Mouse (Mus musculus) midbrain, embryonic 13.5 days (tissue): ENCODE measurements around the gene Rergl. TPM values are rescaled to one million over a fixed set of nuclear protein-coding genes. Genes with fewer than 3 reads are reported as not detected.

Source experiments
- ATAC-seq: fragments of 200-750 bp; cut with Nextera tagmentation; 2 replicates; pipeline ENCODE4 v1.8.0; 2017; ENCODE audit warnings: mild to moderate bottlenecking, moderate TSS enrichment, moderate library complexity
- H3K27ac ChIP-seq: fragments of 300-500 bp; sonication (generic); 2 replicates; pipeline ENCODE4 v1.5.1; 2015; ENCODE audit warnings: inconsistent platforms, mild to moderate bottlenecking, moderate library complexity
- H3K27me3 ChIP-seq: fragments of 300-500 bp; sonication (generic); 2 replicates; pipeline ENCODE4 v1.6.1; 2015; ENCODE audit warnings: mild to moderate bottlenecking, inconsistent platforms
- H3K36me3 ChIP-seq: fragments of 300-500 bp; sonication (generic); 2 replicates; pipeline ENCODE4 v1.6.1; 2015; ENCODE audit warnings: mild to moderate bottlenecking, inconsistent platforms
- H3K4me1 ChIP-seq: fragments of 300-500 bp; sonication (generic); replicated peaks from 2 replicates; pipeline ENCODE4 v1.6.1; 2015; ENCODE audit warnings: inconsistent platforms
- H3K4me2 ChIP-seq: fragments of 300-500 bp; sonication (generic); replicated peaks from 2 replicates; pipeline ENCODE4 v1.6.1; 2015; ENCODE audit warnings: moderate library complexity, mild to moderate bottlenecking, inconsistent platforms
- H3K4me3 ChIP-seq: fragments of 300-500 bp; sonication (generic); replicated peaks from 2 replicates; pipeline ENCODE4 v1.5.1; 2015; ENCODE audit warnings: mild to moderate bottlenecking, inconsistent platforms
- H3K9ac ChIP-seq: fragments of 300-500 bp; sonication (generic); replicated peaks from 2 replicates; pipeline ENCODE4 v1.6.1; 2015; ENCODE audit warnings: mild to moderate bottlenecking, inconsistent platforms
- H3K9me3 ChIP-seq: fragments of 300-500 bp; sonication (generic); 2 replicates; pipeline ENCODE4 v1.6.1; 2016; ENCODE audit warnings: mild to moderate bottlenecking, inconsistent platforms
- WGBS: fragments of 180-500 bp; shearing (Covaris S2); methylation state at CpG from one replicate; pipeline ENCODE4 v1.1.7; 2015; 5-methylcytosine and 5-hydroxymethylcytosine counted together
- polyA plus RNA-seq: library from polyadenylated mRNA; unstranded; fragments of >200 nt; fragmentation: Nextera tagmentation; extraction: Ambion mirVana; gene quantifications from 2 replicates; pipeline ENCODE4 v1.2.1, GENCODE M21; 2015

Gene Rergl
- not detected in 2 replicates for polyA plus RNA-seq

DNA sequence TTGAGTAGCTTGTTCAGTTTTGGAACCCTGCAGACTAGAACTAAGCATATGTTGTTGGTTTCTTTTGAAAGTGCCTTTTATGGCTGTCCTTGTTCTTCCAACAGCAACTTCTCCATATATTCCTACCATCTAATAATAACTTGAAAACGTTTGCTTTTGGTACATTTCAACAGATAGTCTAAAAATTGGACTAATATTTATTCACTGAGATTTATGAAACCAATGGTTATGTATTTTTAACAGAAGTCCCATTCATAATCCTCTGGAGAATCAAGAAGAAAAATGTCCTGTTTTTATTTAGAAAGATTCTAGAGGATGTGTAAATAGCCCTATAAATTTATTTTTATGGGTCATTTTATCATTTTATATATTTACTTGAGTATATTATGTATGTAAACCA lies at the start of gene Rergl:
Gene Rergl (minus strand): TSS at position 101 of the 400 bp plus-strand sequence.
- H3K4me2 ChIP-seq = no peak within 1 kb of the TSS
- no peaks in the 10 kb centered on the region for H3K4me1 ChIP-seq
- no peaks in the 10 kb centered on the region for H3K9me3 ChIP-seq
- H3K9ac ChIP-seq = no peak within 1 kb of the TSS
- no peak within 1 kb of the TSS for H3K27ac ChIP-seq
- ATAC-seq = no peak
- 42% methylated on average over 1 of the region's 1 CpGs for WGBS
- no peak within 1 kb of the TSS for H3K4me3 ChIP-seq
- H3K36me3 ChIP-seq = no peaks in the 10 kb centered on the region
- H3K27me3 ChIP-seq = no peaks in the 10 kb centered on the region

DNA sequence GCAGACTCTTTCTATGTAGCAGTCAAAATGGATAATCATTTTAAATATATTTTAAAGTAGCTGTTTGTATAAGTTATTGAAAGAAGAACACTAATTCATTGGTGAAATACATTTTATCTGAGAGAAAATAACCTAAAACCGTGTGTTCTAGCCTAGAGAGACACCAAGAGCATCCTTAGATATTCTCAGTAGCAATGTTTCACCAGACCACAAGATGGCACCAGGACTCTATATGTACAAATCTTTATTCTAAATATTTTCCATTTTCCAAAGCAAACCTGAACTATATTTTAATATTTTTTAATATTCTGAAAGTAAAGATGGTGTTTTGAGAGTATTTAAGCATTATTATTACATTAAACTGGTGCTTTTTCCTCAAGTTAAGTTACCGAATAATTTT lies 36.7 kb upstream of the Rergl start:
- H3K27ac ChIP-seq = no peak overlapping the region
- no peaks in the 10 kb centered on the region for H3K27me3 ChIP-seq
- H3K4me1 ChIP-seq = no peaks in the 10 kb centered on the region
- H3K4me2 ChIP-seq = no peak overlapping the region
- no peak for ATAC-seq
- H3K9ac ChIP-seq = no peak overlapping the region
- no peaks in the 10 kb centered on the region for H3K9me3 ChIP-seq
- H3K4me3 ChIP-seq = no peak overlapping the region
- H3K36me3 ChIP-seq = no peaks in the 10 kb centered on the region
- WGBS = 68% methylated on average over 2 of the region's 2 CpGs

DNA sequence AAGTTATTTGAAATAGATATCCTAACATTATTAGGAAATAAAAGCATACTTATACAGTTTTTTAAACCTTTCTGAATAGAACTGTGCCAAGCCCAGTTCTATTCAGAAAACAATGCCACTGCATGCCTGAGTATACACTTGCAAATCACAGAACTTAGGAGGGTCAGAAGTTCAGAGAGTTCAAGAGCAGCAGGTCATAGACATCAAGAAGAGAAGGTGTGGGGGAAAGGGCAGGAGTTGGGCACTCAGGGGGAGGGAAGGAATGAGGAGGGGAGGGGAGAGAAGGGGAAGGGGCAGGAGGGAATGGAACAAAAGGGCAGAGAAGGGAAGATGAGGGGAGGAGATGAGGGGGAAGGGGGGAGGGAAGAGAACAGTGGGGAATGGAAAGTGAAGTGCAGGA lies 23.6 kb upstream of the Rergl start:
- Histone ChIP-seq H3K27me3 (no peaks in the 10 kb centered on the region), H3K36me3 (no peaks in the 10 kb centered on the region), H3K4me1 (no peaks in the 10 kb centered on the region), H3K9me3 (no peaks in the 10 kb centered on the region), H3K4me3 (no peak overlapping the region), H3K27ac (no peak overlapping the region), H3K9ac (no peak overlapping the region), H3K4me2 (no peak overlapping the region)
- ATAC-seq = no peak

DNA sequence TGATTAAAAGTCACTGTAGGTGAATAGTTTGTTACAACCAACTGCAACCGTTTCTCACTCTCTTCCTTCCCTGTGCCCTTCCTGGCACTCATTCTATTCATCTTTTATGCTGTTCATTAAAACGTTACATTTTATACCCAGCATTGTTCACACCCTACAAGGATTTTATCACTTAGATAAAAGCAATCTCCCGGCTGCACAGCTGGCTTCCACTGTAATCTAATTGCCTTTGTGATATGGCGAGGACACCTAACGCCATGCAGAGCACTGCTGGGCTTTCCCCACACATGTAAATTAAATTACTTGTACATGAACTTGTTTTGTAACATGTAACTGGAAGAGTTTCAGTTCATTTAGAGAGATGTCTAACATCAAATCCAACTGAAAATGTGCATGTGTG lies 22.5 kb upstream of the Rergl start:
- Histone ChIP-seq H3K9me3 (no peaks in the 10 kb centered on the region), H3K27ac (no peak overlapping the region), H3K4me1 (no peaks in the 10 kb centered on the region), H3K4me2 (no peak overlapping the region), H3K4me3 (no peak overlapping the region), H3K9ac (no peak overlapping the region), H3K36me3 (no peaks in the 10 kb centered on the region), H3K27me3 (no peaks in the 10 kb centered on the region)
- ATAC-seq = no peak
- WGBS = 28% methylated on average over 5 of the region's 5 CpGs

DNA sequence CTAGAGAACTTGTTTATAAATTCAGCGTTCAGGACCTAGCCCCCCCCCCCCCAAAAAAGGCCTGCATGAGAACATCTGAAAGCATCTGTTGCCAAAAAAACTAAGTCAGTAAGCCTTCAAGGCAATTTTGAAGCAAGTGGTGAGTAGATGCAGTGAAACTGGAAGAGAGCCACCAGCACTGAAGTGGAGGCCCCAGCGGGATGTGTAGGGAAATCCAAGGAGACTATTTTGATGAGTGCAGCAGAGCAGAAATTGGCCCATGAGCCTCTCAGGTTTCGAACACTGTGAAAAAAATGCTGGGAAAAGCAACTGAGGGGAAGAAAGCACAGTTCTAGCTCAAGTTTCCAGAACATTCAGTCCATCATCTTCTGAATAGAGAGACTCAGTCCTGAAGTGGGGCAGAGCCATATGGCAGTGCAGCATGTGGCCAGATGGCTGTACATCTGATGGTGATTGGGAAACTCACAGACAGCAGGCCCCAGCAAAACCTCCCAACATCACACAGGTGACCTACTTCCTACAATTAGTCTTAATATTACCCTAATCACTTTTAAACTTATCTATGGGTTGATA lies 13.2 kb upstream of the Rergl start:
- no peak overlapping the region for H3K27ac ChIP-seq
- no peaks in the 10 kb centered on the region for H3K27me3 ChIP-seq
- H3K4me1 ChIP-seq = no peaks in the 10 kb centered on the region
- H3K4me3 ChIP-seq = no peak overlapping the region
- no peaks in the 10 kb centered on the region for H3K36me3 ChIP-seq
- H3K9ac ChIP-seq = no peak overlapping the region
- 88% methylated on average over 3 of the region's 3 CpGs for WGBS
- no peak for ATAC-seq
- no peak overlapping the region for H3K4me2 ChIP-seq
- H3K9me3 ChIP-seq = no peaks in the 10 kb centered on the region

DNA sequence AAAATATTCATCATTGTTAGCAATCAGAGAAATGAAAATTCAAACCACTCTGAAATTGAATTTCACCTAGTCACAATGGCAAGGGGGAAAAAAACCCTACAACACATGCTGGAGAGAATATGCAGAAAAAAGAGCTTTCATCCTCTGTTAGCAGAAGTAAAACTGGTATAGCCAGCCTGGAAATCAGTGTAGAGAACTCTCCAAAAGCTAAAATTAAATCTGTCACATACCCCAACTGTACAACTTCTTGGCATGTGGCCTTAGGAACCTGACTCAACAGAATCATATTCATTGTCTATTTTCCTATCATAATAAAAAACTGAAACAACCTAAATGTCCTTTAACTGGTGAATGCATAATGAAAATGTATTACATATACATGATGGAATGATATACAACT lies 22.0 kb downstream of the Rergl start:
- no peaks in the 10 kb centered on the region for H3K4me1 ChIP-seq
- no peak overlapping the region for H3K27ac ChIP-seq
- H3K4me3 ChIP-seq = no peak overlapping the region
- no peaks in the 10 kb centered on the region for H3K9me3 ChIP-seq
- H3K36me3 ChIP-seq = no peaks in the 10 kb centered on the region
- ATAC-seq = no peak
- no peak overlapping the region for H3K4me2 ChIP-seq
- no peak overlapping the region for H3K9ac ChIP-seq
- no peaks in the 10 kb centered on the region for H3K27me3 ChIP-seq

DNA sequence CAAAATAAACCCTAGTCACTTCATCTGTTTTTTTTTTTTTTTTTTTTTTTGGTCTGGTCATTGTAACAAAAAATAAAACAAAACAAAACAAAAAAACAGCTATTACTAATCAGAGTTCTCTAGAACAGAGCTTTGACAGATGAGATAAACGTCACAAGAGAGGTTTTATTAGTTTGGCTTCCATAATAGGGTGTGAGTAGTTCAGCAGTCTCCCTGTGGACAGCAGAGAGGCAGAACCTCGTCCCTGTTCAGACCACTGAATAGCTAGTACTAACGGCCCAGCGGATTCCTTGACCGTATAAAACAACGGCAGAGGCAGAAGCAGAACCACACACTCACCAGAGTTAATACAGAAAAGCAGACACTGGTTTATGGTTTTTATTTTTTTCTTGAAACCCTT lies 36.8 kb downstream of the Rergl start:
- Histone ChIP-seq H3K4me2 (no peak overlapping the region), H3K27me3 (no peaks in the 10 kb centered on the region), H3K27ac (no peak overlapping the region), H3K9me3 (no peaks in the 10 kb centered on the region), H3K9ac (no peak overlapping the region), H3K36me3 (no peaks in the 10 kb centered on the region), H3K4me3 (no peak overlapping the region), H3K4me1 (no peaks in the 10 kb centered on the region)
- ATAC-seq = no peak
- 85% methylated on average over 6 of the region's 6 CpGs for WGBS

DNA sequence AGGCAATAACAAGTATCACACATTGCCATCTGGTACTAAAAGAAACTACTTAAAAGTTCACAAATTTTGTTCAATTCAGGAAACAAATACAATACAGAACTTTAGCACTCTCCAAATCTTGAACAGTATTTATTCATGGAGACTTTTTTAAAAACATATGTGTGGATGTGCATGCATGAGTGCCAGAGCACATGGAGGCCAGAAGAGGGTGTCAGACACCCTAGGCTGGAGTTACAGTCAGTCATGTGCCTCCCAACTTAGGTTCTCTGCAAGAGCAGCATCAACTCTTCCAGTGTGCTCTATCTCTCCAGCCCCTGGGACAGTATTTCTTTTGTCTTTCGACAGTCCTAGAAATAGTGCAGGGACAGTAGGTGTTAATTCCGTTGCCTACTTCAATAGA lies 37.5 kb downstream of the Rergl start:
- no peak overlapping the region for H3K4me3 ChIP-seq
- H3K27ac ChIP-seq = no peak overlapping the region
- 88% methylated on average over 2 of the region's 2 CpGs for WGBS
- H3K4me2 ChIP-seq = no peak overlapping the region
- no peak for ATAC-seq
- no peaks in the 10 kb centered on the region for H3K27me3 ChIP-seq
- no peak overlapping the region for H3K9ac ChIP-seq
- no peaks in the 10 kb centered on the region for H3K4me1 ChIP-seq
- no peaks in the 10 kb centered on the region for H3K36me3 ChIP-seq
- H3K9me3 ChIP-seq = no peaks in the 10 kb centered on the region

DNA sequence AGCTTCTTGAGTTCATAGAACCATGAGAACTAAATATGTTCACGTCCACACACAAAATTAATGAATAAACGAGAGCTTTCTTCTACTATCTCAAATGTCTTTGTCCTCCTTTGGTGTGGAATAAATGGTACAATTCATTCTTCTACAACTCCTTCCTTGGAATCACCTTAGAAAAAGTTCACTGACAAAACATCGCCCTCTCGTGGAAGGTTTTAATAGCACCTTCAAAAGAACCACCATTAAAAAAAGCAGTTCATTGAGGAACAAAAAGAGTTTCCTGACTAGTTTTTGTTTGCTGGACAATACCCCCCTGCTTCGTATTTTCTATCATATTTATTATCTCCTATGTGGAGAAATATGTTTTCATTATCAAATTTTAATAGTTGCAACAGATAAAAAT lies 40.7 kb downstream of the Rergl start:
- no peak for ATAC-seq
- Histone ChIP-seq H3K36me3 (no peaks in the 10 kb centered on the region), H3K4me1 (no peaks in the 10 kb centered on the region), H3K27me3 (no peaks in the 10 kb centered on the region), H3K4me3 (no peak overlapping the region), H3K4me2 (no peak overlapping the region), H3K9ac (no peak overlapping the region), H3K27ac (no peak overlapping the region), H3K9me3 (no peaks in the 10 kb centered on the region)
- WGBS = 29% methylated on average over 5 of the region's 5 CpGs

DNA sequence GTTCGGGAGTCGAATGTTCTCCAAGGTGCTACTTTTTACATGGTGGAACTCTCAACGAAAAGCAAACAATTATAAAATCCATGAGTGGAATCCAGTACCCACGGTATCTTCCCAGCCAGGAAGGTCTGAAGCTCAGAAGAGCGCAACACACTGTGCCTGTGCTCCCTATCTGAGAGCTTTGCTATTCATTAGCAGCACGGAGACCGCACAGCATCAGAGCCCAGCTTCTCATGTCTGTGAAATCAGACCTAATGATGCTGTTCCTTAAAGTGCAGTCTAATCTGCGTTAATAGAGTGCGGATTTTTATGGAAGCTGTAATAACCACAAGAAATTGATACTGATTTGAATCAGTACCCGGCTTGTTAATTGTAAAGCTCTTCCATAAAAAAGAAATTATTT lies 41.3 kb downstream of the Rergl start:
- Histone ChIP-seq H3K4me1 (no peaks in the 10 kb centered on the region), H3K9me3 (no peaks in the 10 kb centered on the region), H3K4me3 (no peak overlapping the region), H3K36me3 (no peaks in the 10 kb centered on the region), H3K4me2 (no peak overlapping the region), H3K27me3 (no peaks in the 10 kb centered on the region), H3K27ac (no peak overlapping the region), H3K9ac (no peak overlapping the region)
- 87% methylated on average over 10 of the region's 10 CpGs for WGBS
- no peak for ATAC-seq

DNA sequence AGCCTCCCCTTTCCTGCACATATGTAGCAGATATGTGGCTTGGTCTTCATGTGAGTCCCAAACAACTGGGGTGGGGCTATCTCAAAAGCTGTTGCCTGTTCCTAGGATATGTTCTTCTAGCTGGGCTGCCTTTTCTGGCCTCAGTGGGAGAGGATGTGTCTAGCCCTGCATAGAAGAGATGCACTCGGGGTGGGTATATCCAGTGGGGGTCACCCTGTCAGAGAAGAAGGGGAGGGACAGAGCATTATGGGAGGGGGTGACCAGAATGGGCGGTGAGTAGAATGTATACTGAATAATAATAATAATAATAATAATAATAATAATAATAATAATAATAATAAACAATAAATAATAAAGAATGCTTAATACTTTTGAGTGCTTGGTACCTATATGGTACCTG lies 57.8 kb downstream of the Rergl start:
- no peak overlapping the region for H3K9ac ChIP-seq
- no peaks in the 10 kb centered on the region for H3K36me3 ChIP-seq

More for the DNA sequence above, 57.8 kb downstream of the Rergl start:
- ATAC-seq = no peak; the same call in 1 of the 2 replicates
- H3K4me3 ChIP-seq = no peak overlapping the region
- H3K9me3 ChIP-seq = no peaks in the 10 kb centered on the region
- no peak overlapping the region for H3K27ac ChIP-seq
- H3K4me1 ChIP-seq = no peaks in the 10 kb centered on the region
- no peak overlapping the region for H3K4me2 ChIP-seq
- 87% methylated on average over 2 of the region's 2 CpGs for WGBS
- H3K27me3 ChIP-seq = no peaks in the 10 kb centered on the region
